Mouse (Mus musculus) megakaryocyte, embryonic 14.5 days (primary cell): ENCODE data around the gene Dusp3. TPM values are rescaled to one million over a fixed set of nuclear protein-coding genes. Genes with fewer than 3 reads are reported as not detected.
A peak's percentile ranks its signal among the peaks of the same experiment; 100 is the strongest.

ENCODE experiments used
- H3K27me3 ChIP-seq: replicated peaks from 2 replicates; pipeline ENCODE3; 2012; ENCODE audit warnings: inconsistent platforms
- H3K36me3 ChIP-seq: replicated peaks from 2 replicates; pipeline ENCODE3; 2012; ENCODE audit warnings: low read length, inconsistent platforms, mixed read lengths
- H3K4me1 ChIP-seq: 2 replicates; pipeline ENCODE4 v1.6.1; 2012; ENCODE audit warnings: inconsistent platforms
- H3K4me3 ChIP-seq: replicated peaks from 2 replicates; pipeline ENCODE3; 2012; ENCODE audit warnings: moderate library complexity, mild to moderate bottlenecking, inconsistent platforms
- H3K9me3 ChIP-seq: 2 replicates; pipeline ENCODE4 v1.6.1; 2012; ENCODE audit warnings: inconsistent platforms
- FLI1 ChIP-seq: IDR thresholded peaks from 2 replicates; pipeline ENCODE4 v1.6.1; 2012; ENCODE audit warnings: low read length, inconsistent platforms, mixed read lengths
- GATA1 ChIP-seq: IDR thresholded peaks from 3 replicates; pipeline ENCODE4 v1.6.1; 2012; ENCODE audit warnings: mixed read lengths, low read length, inconsistent platforms, borderline replicate concordance
- polyA plus RNA-seq: library from polyadenylated mRNA; stranded (reverse); fragments of >175 nt; gene quantifications from 2 replicates; pipeline ENCODE4 v1.2.3, GENCODE M21; 2012; ENCODE audit warnings: low replicate concordance; ENCODE audit not compliant: insufficient read depth

The Dusp3 gene
- 47.3 and 165 TPM in 2 replicates for polyA plus RNA-seq

GRCm38 (mm10) chr11:101986913-101987312 lies at the start of gene Dusp3:
Gene Dusp3 (minus strand): TSS chr11:101987013.
- H3K27me3 ChIP-seq = peaks cover 37% of the 10 kb centered on the region
- peak within 1 kb of the TSS; percentile 38 for H3K4me3 ChIP-seq
- no peak for TF ChIP-seq FLI1
- H3K9me3 ChIP-seq = no peaks in the 10 kb centered on the region
- peaks cover 9% of the 10 kb centered on the region for H3K36me3 ChIP-seq
- H3K4me1 ChIP-seq = peaks cover 49% of the 10 kb centered on the region

- TF ChIP-seq GATA1 = no peak
- no peak for TF ChIP-seq FLI1
- Histone ChIP-seq H3K4me3 (no peak overlapping the region), H3K4me1 (peaks cover 11% of the 10 kb centered on the region), H3K9me3 (no peaks in the 10 kb centered on the region), H3K36me3 (no peaks in the 10 kb centered on the region), H3K27me3 (peaks cover 32% of the 10 kb centered on the region)
Measured at GRCm38 (mm10) chr11:102036336-102036735, 49.5 kb upstream of the Dusp3 start.

- no peak for TF ChIP-seq GATA1
- TF ChIP-seq FLI1 = no peak
- Histone ChIP-seq H3K27me3 (peaks cover 38% of the 10 kb centered on the region), H3K4me1 (peaks cover 9% of the 10 kb centered on the region; the same call in 1 of the 2 replicates), H3K9me3 (no peaks in the 10 kb centered on the region), H3K36me3 (no peaks in the 10 kb centered on the region), H3K4me3 (no peak overlapping the region)
Measured at GRCm38 (mm10) chr11:102035456-102035960, 48.7 kb upstream of the Dusp3 start.

- Histone ChIP-seq H3K27me3 (peaks cover 44% of the 10 kb centered on the region), H3K4me3 (no peak overlapping the region), H3K4me1 (peaks cover 12% of the 10 kb centered on the region; the same call in 1 of the 2 replicates), H3K9me3 (no peaks in the 10 kb centered on the region), H3K36me3 (no peaks in the 10 kb centered on the region)
- TF ChIP-seq GATA1 (no peak), FLI1 (no peak)
Measured at GRCm38 (mm10) chr11:102034887-102035286, 48.1 kb upstream of the Dusp3 start.

GRCm38 (mm10) chr11:102033055-102033591 lies 46.3 kb upstream of the Dusp3 start:
- H3K27me3 ChIP-seq = peaks cover 50% of the 10 kb centered on the region

GRCm38 (mm10) chr11:102031149-102031548 lies 44.3 kb upstream of the Dusp3 start:
- Histone ChIP-seq H3K9me3 (no peaks in the 10 kb centered on the region), H3K36me3 (no peaks in the 10 kb centered on the region), H3K27me3 (peaks cover 55% of the 10 kb centered on the region), H3K4me3 (no peak overlapping the region), H3K4me1 (peaks cover 24% of the 10 kb centered on the region)
- TF ChIP-seq FLI1 (no peak), GATA1 (no peak)

More at GRCm38 (mm10) chr11:102033055-102033591, 46.3 kb upstream of the Dusp3 start:
- no peaks in the 10 kb centered on the region for H3K9me3 ChIP-seq
- TF ChIP-seq FLI1 (no peak), GATA1 (no peak)
- no peaks in the 10 kb centered on the region for H3K36me3 ChIP-seq
- H3K4me1 ChIP-seq = peaks cover 8% of the 10 kb centered on the region; the same call in 1 of the 2 replicates
- no peak overlapping the region for H3K4me3 ChIP-seq

- TF ChIP-seq GATA1 (no peak), FLI1 (no peak)
- Histone ChIP-seq H3K4me3 (no peak overlapping the region), H3K27me3 (peaks cover 64% of the 10 kb centered on the region), H3K9me3 (no peaks in the 10 kb centered on the region), H3K4me1 (peaks cover 26% of the 10 kb centered on the region), H3K36me3 (no peaks in the 10 kb centered on the region)
Measured at GRCm38 (mm10) chr11:102029966-102030365, 43.2 kb upstream of the Dusp3 start.

- H3K4me1 ChIP-seq = peaks cover 26% of the 10 kb centered on the region
- H3K36me3 ChIP-seq = no peaks in the 10 kb centered on the region
- TF ChIP-seq FLI1 (no peak), GATA1 (no peak)
- no peak overlapping the region for H3K4me3 ChIP-seq
- H3K9me3 ChIP-seq = no peaks in the 10 kb centered on the region
- peaks cover 67% of the 10 kb centered on the region for H3K27me3 ChIP-seq
Measured at GRCm38 (mm10) chr11:102029304-102029703, 42.5 kb upstream of the Dusp3 start.

- TF ChIP-seq GATA1 (no peak), FLI1 (no peak)
- Histone ChIP-seq H3K27me3 (peaks cover 76% of the 10 kb centered on the region), H3K4me3 (peak within 1 kb of the TSS; percentile 35), H3K4me1 (peaks cover 26% of the 10 kb centered on the region), H3K36me3 (no peaks in the 10 kb centered on the region), H3K9me3 (no peaks in the 10 kb centered on the region)
Measured at GRCm38 (mm10) chr11:102028087-102028816, 41.4 kb upstream of the Dusp3 start, which contains the start of gene Mpp3. Gene Mpp3 (minus strand): TSS chr11:102028461.
